Comparison of ENCODE assay signal across 8 mouse cellular contexts in genomic region chr16:40739015-40739414, GRCm38 (mm10).
DNase-seq lines count a peak whose midpoint lies in the region; ATAC-seq and TF ChIP-seq lines count a peak whose summit lies in the region.
"Had no signal": no experiment of that assay in that cellular context is flagged by ENCODE, and none has a peak within 500 bp of the region (broad histone marks: within the 10 kb centered on the region; RNA-seq: fewer than 3 reads in every experiment).

No protein-coding gene starts in this region.

- H3K79me2 ChIP-seq in MEL (ENCODE audit: control insufficient read depth, insufficient read depth, low read length, poor library complexity): no peaks in the 10 kb centered on the region

- no peak overlapping the region for H3K4me3 ChIP-seq in MEL (ENCODE audit: control insufficient read depth in 1 of 2, insufficient read depth in 1 of 2, low read depth in 2 of 2, low read length in 2 of 2)
- H3K4me3 ChIP-seq in midbrain, embryonic 15.5 days: no peak overlapping the region
- H3K4me3 ChIP-seq: neural tube, embryonic 13.5 days had no signal

- no peaks in the 10 kb centered on the region for H3K4me1 ChIP-seq in MEL (ENCODE audit: control insufficient read depth in 1 of 2, insufficient read depth in 2 of 2, low read length in 2 of 2)
- H3K4me1 ChIP-seq in midbrain, embryonic 15.5 days: no peaks in the 10 kb centered on the region

- no peak overlapping the region for H3K9ac ChIP-seq in MEL (ENCODE audit: control insufficient read depth, low read depth, low read length, poor library complexity, severe bottlenecking)
- H3K9ac ChIP-seq in midbrain, embryonic 15.5 days: no peak overlapping the region
- H3K9ac ChIP-seq: neural tube, embryonic 13.5 days had no signal

- no peaks in the 10 kb centered on the region for H3K9me3 ChIP-seq in MEL (replicated peaks; ENCODE audit: insufficient read depth, low read length)
- H3K9me3 ChIP-seq in midbrain, embryonic 15.5 days: no peaks in the 10 kb centered on the region
- H3K9me3 ChIP-seq: neural tube, embryonic 13.5 days had no signal

- no peak; the same call in 1 of the 2 replicates for TF ChIP-seq RAD21 in MEL (IDR thresholded peaks at IDR 0.05; ENCODE audit: low read depth, low read length)

- no peak overlapping the region for H3K4me2 ChIP-seq in midbrain, embryonic 15.5 days
- H3K4me2 ChIP-seq: neural tube, embryonic 13.5 days had no signal

- no peak for TF ChIP-seq EP300 in MEL (IDR thresholded peaks at IDR 0.05; ENCODE audit: low read depth in 1 of 2, low read length in 2 of 2)

- no peaks in the 10 kb centered on the region for H3K36me3 ChIP-seq in MEL (ENCODE audit: control insufficient read depth in 1 of 2, insufficient read depth in 2 of 2, low read length in 2 of 2)
- H3K36me3 ChIP-seq in midbrain, embryonic 15.5 days (replicated peaks): no peaks in the 10 kb centered on the region
- H3K36me3 ChIP-seq: neural tube, embryonic 13.5 days had no signal

- no peak for TF ChIP-seq POLR2A in MEL (IDR thresholded peaks at IDR 0.05; ENCODE audit: control insufficient read depth in 1 of 2, insufficient read depth in 1 of 2, low read depth in 1 of 2, low read length in 2 of 2, poor library complexity in 1 of 2)

- DNase-seq in 416B (ENCODE audit: low read depth) (peak; percentile 66), MEL (ENCODE audit: low read depth, low spot score) (peak; percentile 32)
- DNase-seq in cerebellum, adult 9-10 months: peak; percentile 55
- peak; percentile 18 for DNase-seq in gastrocnemius, adult 18-20 months (ENCODE audit: low spot score)
- peak; percentile 40 to 63 for DNase-seq in layer of hippocampus, postnatal 14 days (ENCODE audit: low spot score in 2 of 2)
- peak; percentile 47 to 57 for DNase-seq in urinary bladder, postnatal 36 days (ENCODE audit: low spot score in 2 of 2)

- 0 out of 2 replicates have a peak, but pooled peaks have one; percentile 14 for ATAC-seq in midbrain, embryonic 15.5 days (replicated peaks)

- no peak overlapping the region for H3K27ac ChIP-seq in MEL (ENCODE audit: control insufficient read depth, low read depth, low read length)
- H3K27ac ChIP-seq in midbrain, embryonic 15.5 days: 0 out of 2 replicates have a peak overlapping the region, but pooled peaks have one; percentile 25
- H3K27ac ChIP-seq: neural tube, embryonic 13.5 days had no signal

- 34% methylated on average over 6 of the region's 6 CpGs for WGBS in midbrain, embryonic 15.5 days

- peak; percentile 21 to 30 (median 26); a peak in 4 of 6 replicates for TF ChIP-seq CTCF in MEL (IDR thresholded peaks at IDR 0.05 in 2 of 3, conservative IDR thresholded peaks at IDR 0.05 in 1 of 3; ENCODE audit: control insufficient read depth in 1 of 3, insufficient read depth in 1 of 3, low read depth in 2 of 3, low read length in 3 of 3, poor library complexity in 1 of 3, severe bottlenecking in 1 of 3)

- no peaks in the 10 kb centered on the region for H3K27me3 ChIP-seq in MEL (ENCODE audit: control insufficient read depth in 1 of 2, insufficient read depth in 2 of 2, low read length in 2 of 2)
- no peaks in the 10 kb centered on the region for H3K27me3 ChIP-seq in midbrain, embryonic 15.5 days (replicated peaks)
- H3K27me3 ChIP-seq: neural tube, embryonic 13.5 days had no signal

TF ChIP-seq in MEL, 35 proteins besides CTCF, POLR2A, EP300 and RAD21:
- TF ChIP-seq CHD1 (IDR thresholded peaks at IDR 0.05; ENCODE audit: low read depth, low read length) (no peak), GATA1 (IDR thresholded peaks at IDR 0.05; ENCODE audit: low read depth, low read length) (no peak), SMC3 (IDR thresholded peaks at IDR 0.05; ENCODE audit: low read depth, low read length) (peak; percentile 31; the same call in 1 of the 2 replicates)
